8 mouse cellular contexts compared by ENCODE assay signal in the genomic region with DNA sequence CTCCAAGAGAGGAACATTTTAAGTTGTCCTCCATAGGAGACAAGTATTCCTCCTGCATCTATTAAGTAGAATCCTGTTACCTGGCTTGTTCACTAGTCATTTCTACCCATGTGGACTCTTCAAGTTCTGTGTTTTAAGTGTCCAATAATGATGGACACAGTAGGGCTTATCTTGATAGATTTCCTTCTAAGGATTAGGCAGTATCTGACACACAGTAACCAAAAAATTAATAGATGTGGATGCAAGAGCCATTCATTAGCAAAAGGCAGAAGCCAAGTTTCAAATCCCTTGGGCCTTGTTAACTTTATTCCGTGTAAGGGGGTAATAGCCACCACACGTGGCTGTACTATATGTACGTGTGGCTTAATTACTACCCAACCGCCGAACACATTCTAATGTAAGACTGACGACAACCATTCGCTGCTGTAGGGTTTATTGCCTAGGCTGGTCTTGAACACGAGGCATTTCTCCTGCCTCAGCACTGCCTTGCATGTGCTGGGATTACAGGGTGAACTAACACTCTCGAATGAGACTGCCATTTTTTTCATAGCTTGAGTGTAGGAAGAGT. TPM values are rescaled to one million over a fixed set of nuclear protein-coding genes. Genes with fewer than 3 reads are reported as not detected.
DNase-seq lines count a peak whose midpoint lies in the region; ATAC-seq and TF ChIP-seq lines count a peak whose summit lies in the region.

No protein-coding gene starts in this region.

- peak overlapping the region; percentile 36 for H3K4me2 ChIP-seq in embryonic facial prominence, embryonic 11.5 days (ENCODE audit: low read depth, low read length)
- peak overlapping the region; percentile 87 for H3K4me2 ChIP-seq in intestine, embryonic 14.5 days (ENCODE audit: low read length)
- H3K4me2 ChIP-seq in myocyte (ENCODE audit: low read depth) = peak overlapping the region; percentile 69

- peak overlapping the region; percentile 90 for H3K4me3 ChIP-seq in left cerebral cortex, adult 2 months
- peak overlapping the region; percentile 71 for H3K4me3 ChIP-seq in embryonic facial prominence, embryonic 11.5 days (ENCODE audit: low read depth, low read length)
- H3K4me3 ChIP-seq in intestine, embryonic 14.5 days (ENCODE audit: low read depth, low read length) = peak overlapping the region; percentile 77
- peak overlapping the region; percentile 47 for H3K4me3 ChIP-seq in myocyte

- peak; percentile 70 for ATAC-seq in embryonic facial prominence, embryonic 11.5 days (replicated peaks; ENCODE audit: insufficient number of reproducible peaks, low FRiP score, low TSS enrichment, low read depth)
- ATAC-seq in intestine, embryonic 14.5 days (replicated peaks; ENCODE audit: low FRiP score, low TSS enrichment, low read depth) = no peak

- TF ChIP-seq CTCF in left cerebral cortex, adult 2 months (IDR thresholded peaks at IDR 0.05) = no peak

- H3ac ChIP-seq in myocyte (ENCODE audit: control insufficient read depth, insufficient read length) = peak overlapping the region; percentile 49

- H3K9ac ChIP-seq in embryonic facial prominence, embryonic 11.5 days (replicated peaks; ENCODE audit: low read length) = peak overlapping the region; percentile 88
- H3K9ac ChIP-seq in intestine, embryonic 14.5 days (ENCODE audit: low read length) = peak overlapping the region; percentile 74

- no peaks in the 10 kb centered on the region for H3K27me3 ChIP-seq in embryonic facial prominence, embryonic 11.5 days (ENCODE audit: control insufficient read depth, insufficient read depth, low read length)
- no peaks in the 10 kb centered on the region for H3K27me3 ChIP-seq in intestine, embryonic 14.5 days (replicated peaks; ENCODE audit: control insufficient read depth, insufficient read depth, low read length)
- no peaks in the 10 kb centered on the region for H3K27me3 ChIP-seq in myocyte (ENCODE audit: control insufficient read depth, insufficient read depth, insufficient read length)

- intact Hi-C loops in left cerebral cortex, adult 2 months (cut with DNase I) = no loop called here
- intact Hi-C loops in left cerebral cortex, postnatal 25 days (cut with DNase I) = loop anchor here (10.0 kb wide), 1 partner anchor 572 kb away; the partner anchor contains the start of genes Ankrd49 and Mre11a
- intact Hi-C loops in gastrocnemius, postnatal 14 days (cut with DNase I; ENCODE audit: low total_unique reads) = no loop called here

- peak overlapping the region; percentile 76 for H3K27ac ChIP-seq in left cerebral cortex, adult 2 months
- H3K27ac ChIP-seq in embryonic facial prominence, embryonic 11.5 days (replicated peaks; ENCODE audit: low read depth, low read length) = no peak overlapping the region; the same call in 1 of the 2 replicates
- H3K27ac ChIP-seq in intestine, embryonic 14.5 days (ENCODE audit: low read depth) = peak overlapping the region; percentile 43

- no peaks in the 10 kb centered on the region for H3K36me3 ChIP-seq in embryonic facial prominence, embryonic 11.5 days (replicated peaks; ENCODE audit: control insufficient read depth, insufficient read depth, low read depth, low read length)
- peaks cover 19% of the 10 kb centered on the region for H3K36me3 ChIP-seq in intestine, embryonic 14.5 days (ENCODE audit: control insufficient read depth, insufficient read depth, low read length)
- peaks cover 10% of the 10 kb centered on the region for H3K36me3 ChIP-seq in myocyte (ENCODE audit: control insufficient read depth, insufficient read depth)

- peaks cover 22% of the 10 kb centered on the region for H3K79me2 ChIP-seq in myocyte (ENCODE audit: control insufficient read depth, insufficient read depth)

- TF ChIP-seq POLR2A in myocyte (IDR thresholded peaks at IDR 0.05; ENCODE audit: insufficient read length, low read depth) = no peak

- H3K9me3 ChIP-seq in embryonic facial prominence, embryonic 11.5 days (replicated peaks; ENCODE audit: control insufficient read depth, low read length) = no peaks in the 10 kb centered on the region
- no peaks in the 10 kb centered on the region for H3K9me3 ChIP-seq in intestine, embryonic 14.5 days (ENCODE audit: control insufficient read depth, low read length)

- H3K4me1 ChIP-seq in embryonic facial prominence, embryonic 11.5 days (ENCODE audit: control insufficient read depth, insufficient read depth, low read length) = no peaks in the 10 kb centered on the region
- H3K4me1 ChIP-seq in intestine, embryonic 14.5 days (replicated peaks; ENCODE audit: control insufficient read depth, insufficient read depth, low read length) = no peaks in the 10 kb centered on the region; the same call in 1 of the 2 replicates

- 1% methylated on average over 9 of the region's 9 CpGs for WGBS in embryonic facial prominence, embryonic 11.5 days
- WGBS in intestine, embryonic 14.5 days = under 1% methylated on average over 9 of the region's 9 CpGs

- no peak for DNase-seq in left cerebral cortex, adult 2 months (ENCODE audit: extremely low spot score in 1 of 2, low spot score in 2 of 2)
- no peak for DNase-seq in left cerebral cortex, postnatal 25 days (ENCODE audit: low spot score in 2 of 2)
- DNase-seq in embryonic facial prominence, embryonic 11.5 days (ENCODE audit: low spot score) = no peak
- DNase-seq in intestine, embryonic 14.5 days (ENCODE audit: low spot score) = no peak
- no peak for DNase-seq in gastrocnemius, postnatal 14 days
- no peak for DNase-seq in adrenal gland, adult (ENCODE audit: inconsistent age in 2 of 2, low spot score in 1 of 2)
- no peak for DNase-seq in gastrocnemius, adult 18-20 months (ENCODE audit: low spot score)

TF ChIP-seq in myocyte, 11 proteins besides CTCF, POLR2A, EP300 and RAD21:
- TF ChIP-seq REST (IDR thresholded peaks at IDR 0.05; ENCODE audit: insufficient read depth, insufficient read length) = no peak
- no peak for TF ChIP-seq CEBPB (IDR thresholded peaks at IDR 0.05; ENCODE audit: insufficient read depth, poor library complexity, severe bottlenecking)
- TF ChIP-seq SRF (IDR thresholded peaks at IDR 0.05; ENCODE audit: control insufficient read depth, insufficient read length, low read depth) = no peak
- TF ChIP-seq E2F4 (IDR thresholded peaks at IDR 0.05; ENCODE audit: insufficient read depth) = no peak
- no peak for TF ChIP-seq TCF12 (IDR thresholded peaks at IDR 0.05; ENCODE audit: insufficient read depth, poor library complexity, severe bottlenecking)
- TF ChIP-seq MYOD1 (IDR thresholded peaks at IDR 0.05; ENCODE audit: control insufficient read depth in 1 of 3, insufficient read length in 2 of 3, low read depth in 2 of 3) = no peak
- no peak for TF ChIP-seq TCF3 (IDR thresholded peaks at IDR 0.05; ENCODE audit: insufficient read length, low read depth)
- TF ChIP-seq USF1 (IDR thresholded peaks at IDR 0.05; ENCODE audit: low read depth) = no peak
- TF ChIP-seq POLR2AphosphoS2 (IDR thresholded peaks at IDR 0.05; ENCODE audit: insufficient read length, low read depth) = no peak
- no peak for TF ChIP-seq MAX (IDR thresholded peaks at IDR 0.05; ENCODE audit: low read depth)
- TF ChIP-seq MYOG (IDR thresholded peaks at IDR 0.05; ENCODE audit: control insufficient read depth in 1 of 3, insufficient read depth in 1 of 3, insufficient read length in 2 of 3, low read depth in 2 of 3) = no peak

RNA-seq across cellular contexts. Expression of gene Cep295, which starts 0.6 kb away (rescaled TPM):
- 10 to 100 TPM; 22.2 to 23.2 TPM for total RNA-seq in left cerebral cortex, adult 2 months (2021)
- total RNA-seq in left cerebral cortex, postnatal 25 days (2021) = 10 to 100 TPM; 19.1 to 21.6 TPM
- 19.1 and 22.0 TPM in 2 replicates for polyA plus RNA-seq in embryonic facial prominence, embryonic 11.5 days (2014; fragmentation: Nextera tagmentation; extraction: Ambion mirVana)
- polyA plus RNA-seq in intestine, embryonic 14.5 days (2014; fragmentation: Nextera tagmentation; extraction: Ambion mirVana) = 17.3 and 23.4 TPM in 2 replicates
- polyA plus RNA-seq in myocyte (2012; fragmentation: generic; extraction: Trizol) = 2.6 TPM
- 1 to 10 TPM; 7.4 TPM for total RNA-seq in gastrocnemius, postnatal 14 days (2021)
- total RNA-seq in gastrocnemius, adult 18-20 months (2021) = 1 to 10 TPM; 6.6 to 7.8 TPM

RNA-seq across cellular contexts. Expression of gene 4931406C07Rik, which starts 50.8 kb away (rescaled TPM):
- total RNA-seq in left cerebral cortex, adult 2 months (2021) = 10 to 100 TPM; 17.6 to 19.2 TPM
- 10 to 100 TPM; 17.0 to 21.6 TPM for total RNA-seq in left cerebral cortex, postnatal 25 days (2021)
- polyA plus RNA-seq in embryonic facial prominence, embryonic 11.5 days (2014; fragmentation: Nextera tagmentation; extraction: Ambion mirVana) = 5.7 and 5.8 TPM in 2 replicates
- 7.3 and 8.3 TPM in 2 replicates for polyA plus RNA-seq in intestine, embryonic 14.5 days (2014; fragmentation: Nextera tagmentation; extraction: Ambion mirVana)
- polyA plus RNA-seq in myocyte (2012; fragmentation: generic; extraction: Trizol) = 11.6 TPM
- 1 to 10 TPM; 5.9 to 6.7 TPM for total RNA-seq in gastrocnemius, postnatal 14 days (2021)
- 1 to 10 TPM; 3.6 to 4.0 TPM for total RNA-seq in gastrocnemius, adult 18-20 months (2021)

RNA-seq across cellular contexts. Expression of gene Taf1d, which starts 51.0 kb away (rescaled TPM):
- 10 to 100 TPM; 30.7 to 33.5 TPM for total RNA-seq in left cerebral cortex, adult 2 months (2021)
- 10 to 100 TPM; 25.8 to 28.8 TPM for total RNA-seq in left cerebral cortex, postnatal 25 days (2021)
- polyA plus RNA-seq in embryonic facial prominence, embryonic 11.5 days (2014; fragmentation: Nextera tagmentation; extraction: Ambion mirVana) = 72.9 and 73.3 TPM in 2 replicates
- 85.9 and 87.5 TPM in 2 replicates for polyA plus RNA-seq in intestine, embryonic 14.5 days (2014; fragmentation: Nextera tagmentation; extraction: Ambion mirVana)
- 26.6 TPM for polyA plus RNA-seq in myocyte (2012; fragmentation: generic; extraction: Trizol)
- total RNA-seq in gastrocnemius, postnatal 14 days (2021) = 10 to 100 TPM; 48.3 to 55.4 TPM
- 10 to 100 TPM; 71.8 to 99.0 TPM for total RNA-seq in gastrocnemius, adult 18-20 months (2021)

Comparison
In these comparisons a context has a peak if more than half of its experiments do, and no peak if none do; other contexts are left out.
1. H3K4me2 ChIP-seq: peak in every context shown above with its lines; median percentile 87 in intestine, embryonic 14.5 days; 69 in myocyte; 36 in embryonic facial prominence, embryonic 11.5 days.